Mouse (Mus musculus): ENCODE measurements at regions not wholly inside any gene's neighbourhood (a gene's known extent, or its start where the extent isn't known, plus 50 kb on each side); places are given as distances from the start of the nearest gene placed in this dataset.

GRCm38 (mm10) chr10:102694810-102695209 lies 182.8 kb downstream of the Rassf9 start:
- DNase-seq (ENCODE audit: low spot score), result no peak

GRCm38 (mm10) chr10:102689966-102690365 lies 177.9 kb downstream of the Rassf9 start:
- no peak for DNase-seq (ENCODE audit: low spot score)

- no peak for DNase-seq (ENCODE audit: low spot score)
These were observed 174.8 kb downstream of the Rassf9 start for GRCm38 (mm10) chr10:102686667-102687397.

- DNase-seq (ENCODE audit: low spot score), result no peak
These were observed 173.9 kb downstream of the Rassf9 start for GRCm38 (mm10) chr10:102685833-102686434.

- DNase-seq (ENCODE audit: low spot score), result no peak
These were observed 155.3 kb downstream of the Rassf9 start for GRCm38 (mm10) chr10:102667359-102667758.

- DNase-seq (ENCODE audit: low spot score), result no peak
These were observed 147.7 kb downstream of the Rassf9 start for GRCm38 (mm10) chr10:102659683-102660082.

- no peak for DNase-seq (ENCODE audit: low spot score)
These were observed 124.5 kb downstream of the Rassf9 start for GRCm38 (mm10) chr10:102636507-102636906.

GRCm38 (mm10) chr10:102633438-102633837 lies 121.4 kb downstream of the Rassf9 start:
- no peak for DNase-seq (ENCODE audit: low spot score)

- no peak for DNase-seq (ENCODE audit: low spot score)
These were observed 116.6 kb downstream of the Rassf9 start for GRCm38 (mm10) chr10:102628609-102629008.

GRCm38 (mm10) chr10:102623895-102624294 lies 111.9 kb downstream of the Rassf9 start:
- DNase-seq (ENCODE audit: low spot score), result no peak

- DNase-seq (ENCODE audit: low spot score), result no peak
These were observed 110.6 kb downstream of the Rassf9 start for GRCm38 (mm10) chr10:102622583-102623008.

GRCm38 (mm10) chr10:102618711-102619110 lies 106.7 kb downstream of the Rassf9 start:
- DNase-seq (ENCODE audit: low spot score), result no peak

- no peak for DNase-seq (ENCODE audit: low spot score)
These were observed 104.1 kb downstream of the Rassf9 start for GRCm38 (mm10) chr10:102615962-102616595.
